Mouse (Mus musculus) CH12.LX (cell line): ENCODE results near the gene Ubxn6. TPM values are rescaled to one million over a fixed set of nuclear protein-coding genes. Genes with fewer than 3 reads are reported as not detected.

ENCODE experiments used
- DNase-seq: peaks from one replicate; pipeline ENCODE4 v3.0.0-alpha.2; 2013; ENCODE audit errors: extremely low read depth
- H3K27ac ChIP-seq: 2 replicates; pipeline ENCODE4 v1.5.1; 2012; ENCODE audit warnings: low read depth, mild to moderate bottlenecking, control low read depth, moderate library complexity; ENCODE audit not compliant: insufficient read depth
- H3K27me3 ChIP-seq: replicated peaks from 2 replicates; pipeline ENCODE3; 2012; ENCODE audit warnings: inconsistent platforms
- H3K36me3 ChIP-seq, 2 experiments: replicated peaks in 1 of 2; 2 replicates each; pipeline versions ENCODE3 to v1.6.1; 2012; ENCODE audit warnings: inconsistent platforms in 1 of 2, low read length in 1 of 2, mild to moderate bottlenecking in 1 of 2, mixed read lengths in 1 of 2, moderate library complexity in 1 of 2; ENCODE audit not compliant: control insufficient read depth in 1 of 2, insufficient read depth in 1 of 2
- H3K4me1 ChIP-seq, 2 experiments: 2 replicates each; pipeline ENCODE4 v1.6.1; 2012; ENCODE audit warnings: inconsistent platforms in 1 of 2, moderate library complexity in 1 of 2; ENCODE audit not compliant: insufficient read depth in 2 of 2, control insufficient read depth in 1 of 2
- H3K4me2 ChIP-seq: 2 replicates; pipeline ENCODE4 v1.6.1; 2012; ENCODE audit warnings: low read depth, mild to moderate bottlenecking, control low read depth; ENCODE audit not compliant: poor library complexity, insufficient read depth, severe bottlenecking
- H3K4me3 ChIP-seq, 3 experiments: fragments of 150-350 bp in 1 of 3; sonication (generic) in 1 of 3; replicated peaks in 1 of 3; 2 replicates each; pipeline versions ENCODE3 to v1.5.1; 2011 to 2012; ENCODE audit warnings: low read depth in 2 of 3, low read length in 2 of 3, mild to moderate bottlenecking in 2 of 3, moderate library complexity in 2 of 3, control low read depth in 1 of 3, improper control_type of control experiment in 1 of 3, inconsistent platforms in 1 of 3, mixed read lengths in 1 of 3; ENCODE audit not compliant: poor library complexity in 1 of 3
- H3K79me2 ChIP-seq: replicated peaks from 2 replicates; pipeline ENCODE4 v1.6.1; 2012; ENCODE audit warnings: mild to moderate bottlenecking, moderate library complexity; ENCODE audit not compliant: control insufficient read depth, poor library complexity, insufficient read depth, severe bottlenecking; ENCODE audit errors: extremely low read depth
- H3K9ac ChIP-seq: 2 replicates; pipeline ENCODE4 v1.6.1; 2012; ENCODE audit warnings: low read depth, mild to moderate bottlenecking, control low read depth, moderate library complexity; ENCODE audit not compliant: insufficient read depth
- H3K9me3 ChIP-seq: replicated peaks from 2 replicates; pipeline ENCODE3; 2012; ENCODE audit warnings: low read length, inconsistent platforms, mixed read lengths
- CHD1 ChIP-seq: IDR thresholded peaks from 2 replicates; pipeline ENCODE4 v1.6.1; 2012; ENCODE audit warnings: low read depth, low read length, improper control_type of control experiment, inconsistent platforms
- ELF1 ChIP-seq: IDR thresholded peaks from 2 replicates; pipeline ENCODE4 v1.6.1; 2014; ENCODE audit warnings: low read depth, mild to moderate bottlenecking, inconsistent platforms, low read length, improper control_type of control experiment
- EP300 ChIP-seq: IDR thresholded peaks from 2 replicates; pipeline ENCODE4 v1.6.1; 2011; ENCODE audit warnings: low read length, improper control_type of control experiment
- GABPA ChIP-seq: IDR thresholded peaks from 2 replicates; pipeline ENCODE4 v1.6.1; 2012; ENCODE audit warnings: low read depth, low read length, improper control_type of control experiment, inconsistent platforms; ENCODE audit not compliant: insufficient replicate concordance
- HCFC1 ChIP-seq: IDR thresholded peaks from 2 replicates; pipeline ENCODE4 v1.6.1; 2012; ENCODE audit warnings: low read depth, mild to moderate bottlenecking, inconsistent platforms, low read length, improper control_type of control experiment
- KAT2A ChIP-seq: IDR thresholded peaks from 2 replicates; pipeline ENCODE4 v1.6.1; 2012; ENCODE audit warnings: low read length, improper control_type of control experiment, inconsistent platforms; ENCODE audit not compliant: insufficient replicate concordance
- MAX ChIP-seq: IDR thresholded peaks from 2 replicates; pipeline ENCODE4 v1.6.1; 2011; ENCODE audit warnings: low read length, improper control_type of control experiment
- MAZ ChIP-seq: IDR thresholded peaks from 2 replicates; pipeline ENCODE4 v1.6.1; 2012; ENCODE audit warnings: low read depth, mild to moderate bottlenecking, inconsistent platforms, low read length, improper control_type of control experiment, moderate library complexity
- POLR2A ChIP-seq: IDR thresholded peaks from 2 replicates; pipeline ENCODE4 v1.6.1; 2011; ENCODE audit warnings: low read depth, mild to moderate bottlenecking, improper control_type of control experiment, low read length
- RCOR1 ChIP-seq: conservative IDR thresholded peaks from 2 replicates; pipeline ENCODE4 v1.6.1; 2012; ENCODE audit warnings: low read depth, mild to moderate bottlenecking, inconsistent platforms, low read length, improper control_type of control experiment
- TBP ChIP-seq: conservative IDR thresholded peaks from 2 replicates; pipeline ENCODE4 v1.6.1; 2011; ENCODE audit warnings: low read depth, low read length, improper control_type of control experiment
- UBTF ChIP-seq: IDR thresholded peaks from 2 replicates; pipeline ENCODE4 v1.6.1; 2012; ENCODE audit warnings: low read depth, mild to moderate bottlenecking, inconsistent platforms, low read length, improper control_type of control experiment, moderate library complexity
- ZC3H11A ChIP-seq: IDR thresholded peaks from 2 replicates; pipeline ENCODE4 v1.6.1; 2012; ENCODE audit warnings: low read depth, mild to moderate bottlenecking, inconsistent platforms, low read length, improper control_type of control experiment
- ZMIZ1 ChIP-seq: IDR thresholded peaks from 2 replicates; pipeline ENCODE4 v1.6.1; 2012; ENCODE audit warnings: low read depth, mild to moderate bottlenecking, inconsistent platforms, low read length, improper control_type of control experiment
- dilution Hi-C: fragments of 300-500 bp; cut with MboI; formaldehyde crosslinking; loops from 2 replicates; pipeline ENCODE4 v1.14.3; 2020; ENCODE audit warnings: low sequenced_read_pairs; ENCODE audit not compliant: extremely low pct_unique_long_range_greater_than_20kb, extremely low pct_ligation_motif_present
- in situ Hi-C: fragments of 300-500 bp; cut with MboI; formaldehyde crosslinking; loops from 3 replicates; pipeline ENCODE4 v1.14.3; 2019; ENCODE audit warnings: low sequenced_read_pairs, low pct_ligation_motif_present, low pct_unique_long_range_greater_than_20kb, mixed read lengths
- polyA plus RNA-seq: library from polyadenylated mRNA; unstranded; fragments of >175 nt; gene quantifications from 2 replicates; pipeline ENCODE4 v1.2.1, GENCODE M21; 2012; ENCODE audit warnings: low read depth; ENCODE audit not compliant: insufficient read length
- total RNA-seq, 2 experiments: library from RNA; depleted of rRNA; stranded (reverse); fragments of 300-350 nt in 1 of 2; fragments of >200 nt in 1 of 2; gene quantifications; 2 replicates each; pipeline ENCODE4 v1.2.3; 2012 to 2014

Ubxn6 gene
- total and polyA plus RNA-seq, 3 experiments: 24.6 to 29.1 (median 26.8) TPM

GRCm38 (mm10) chr17:56034040-56034725, 40.6 kb downstream of the Ubxn6 start:
- Histone ChIP-seq H3K79me2 (peaks cover 67% of the 10 kb centered on the region), H3K9ac (no peak overlapping the region; the same call in 1 of the 2 replicates), H3K27me3 (no peaks in the 10 kb centered on the region), H3K27ac (no peak overlapping the region), H3K4me1 (peaks cover 19 to 65% of the 10 kb centered on the region in 2 experiments), H3K4me2 (peak overlapping the region; percentile 88), H3K9me3 (no peaks in the 10 kb centered on the region), H3K36me3 (peaks cover 17 to 46% of the 10 kb centered on the region in 2 experiments), H3K4me3 (peak overlapping the region in 1 of 3 experiments; percentile 94)
- in situ Hi-C loops (no loop called here), dilution Hi-C loops (no loop called here)
- no peak for TF ChIP-seq KAT2A
- no peak for DNase-seq

- Histone ChIP-seq H3K4me1 (peaks cover 19 to 78% of the 10 kb centered on the region in 2 experiments), H3K36me3 (peaks cover 31 to 60% of the 10 kb centered on the region in 2 experiments), H3K27me3 (no peaks in the 10 kb centered on the region), H3K79me2 (peaks cover 75% of the 10 kb centered on the region), H3K9ac (no peak overlapping the region), H3K4me3 (no peak overlapping the region), H3K9me3 (no peaks in the 10 kb centered on the region), H3K4me2 (peak overlapping the region; percentile 47), H3K27ac (peak overlapping the region; percentile 3; the same call in 1 of the 2 replicates)
- in situ Hi-C loops (no loop called here), dilution Hi-C loops (no loop called here)
- DNase-seq: peak; percentile 48
- TF ChIP-seq CHD1 (no peak), EP300 (no peak), TBP (no peak), UBTF (no peak), ZC3H11A (no peak), KAT2A (no peak), MAZ (no peak), POLR2A (no peak), GABPA (no peak), HCFC1 (no peak)
These were observed 42.0 kb downstream of the Ubxn6 start for GRCm38 (mm10) chr17:56032831-56033230.

DNA sequence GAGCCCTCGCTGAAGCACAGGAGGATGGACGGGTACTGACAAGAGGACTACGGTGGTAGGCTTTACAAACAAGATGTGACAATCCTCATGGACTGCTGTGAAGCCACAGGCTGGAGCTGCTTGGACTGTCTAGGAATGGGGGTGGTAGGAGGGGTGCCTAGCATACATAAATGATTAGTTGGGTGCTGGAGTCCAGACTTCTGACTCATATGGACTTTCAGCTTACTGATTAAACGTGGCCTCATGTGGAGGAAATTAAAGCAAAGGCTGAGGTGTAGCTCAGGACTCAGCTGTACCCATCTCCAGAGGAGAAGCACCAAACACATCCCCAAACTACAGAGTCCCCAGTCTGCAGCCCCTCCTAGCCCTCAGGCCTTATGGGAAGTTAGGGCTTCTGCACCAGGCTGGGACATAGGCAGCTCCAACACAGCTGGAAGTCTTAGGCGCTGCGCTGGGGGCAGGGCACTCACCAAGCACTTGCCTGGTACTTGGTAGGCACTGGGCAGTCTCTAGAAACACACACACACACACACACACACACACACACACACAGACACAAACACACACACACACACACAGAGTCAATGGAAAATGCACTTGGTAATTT, 42.6 kb downstream of the Ubxn6 start:
- no peaks in the 10 kb centered on the region for H3K9me3 ChIP-seq
- H3K4me1 ChIP-seq: peaks cover 25 to 80% of the 10 kb centered on the region in 2 experiments
- DNase-seq: no peak
- no peaks in the 10 kb centered on the region for H3K27me3 ChIP-seq
- dilution Hi-C loops (no loop called here), in situ Hi-C loops (no loop called here)
- H3K4me3 ChIP-seq: no peak overlapping the region
- no peak overlapping the region for H3K27ac ChIP-seq
- peaks cover 35 to 66% of the 10 kb centered on the region in 2 experiments for H3K36me3 ChIP-seq
- H3K4me2 ChIP-seq: no peak overlapping the region; the same call in 1 of the 2 replicates
- H3K9ac ChIP-seq: no peak overlapping the region
- peaks cover 79% of the 10 kb centered on the region for H3K79me2 ChIP-seq
- TF ChIP-seq MAX (no peak), ZMIZ1 (no peak), ELF1 (no peak), RCOR1 (no peak)
